Comparison of ENCODE assay signal across 8 mouse cellular contexts in the genomic region with DNA sequence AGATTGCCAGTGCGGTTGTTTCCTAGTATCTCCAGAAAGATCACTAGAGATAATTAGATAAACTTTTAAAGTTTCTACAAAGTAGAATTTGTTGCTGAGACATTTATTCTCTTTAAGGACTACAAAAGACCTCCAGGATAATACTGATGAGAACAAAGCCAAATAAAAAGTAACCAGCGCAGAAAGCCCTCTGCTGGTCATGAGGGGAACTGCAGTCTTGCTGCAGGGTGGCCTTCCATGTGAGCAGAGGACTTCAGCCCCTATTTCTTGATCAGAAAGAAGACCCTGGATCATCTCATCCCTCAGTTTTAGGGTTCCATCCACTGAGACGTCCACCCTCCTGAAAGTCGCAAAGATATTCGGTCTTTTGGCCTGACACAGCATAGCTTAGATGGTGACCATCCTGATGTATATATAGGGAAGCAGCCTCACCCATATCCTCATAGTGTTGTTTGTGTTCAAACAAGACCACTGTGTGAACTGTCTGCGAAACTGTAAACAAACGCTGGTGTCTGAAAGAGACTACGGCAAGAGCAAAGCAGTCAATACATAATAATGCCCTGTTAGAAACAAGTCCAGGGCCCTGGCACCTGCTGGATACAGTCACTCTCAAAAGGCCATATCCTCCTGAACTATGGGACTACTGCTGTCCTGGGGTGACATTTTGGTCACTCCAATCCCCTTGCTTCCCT.
DNase-seq lines count a peak whose midpoint lies in the region; ATAC-seq and TF ChIP-seq lines count a peak whose summit lies in the region.

No protein-coding gene starts in this region.

- TF ChIP-seq CTCF in C2C12 (IDR thresholded peaks at IDR 0.05; ENCODE audit: control insufficient read depth, insufficient read depth, insufficient read length) = peak; percentile 21

- H3ac ChIP-seq in C2C12 (ENCODE audit: control insufficient read depth, insufficient read length, low read depth) = no peak overlapping the region

- 50% methylated on average over 8 of the region's 8 CpGs for WGBS in heart, embryonic 11.5 days (ENCODE audit: insufficient replicate concordance)
- WGBS in forebrain, embryonic 12.5 days = 53% methylated on average over 8 of the region's 8 CpGs
- WGBS in neural tube, embryonic 11.5 days = 53% methylated on average over 8 of the region's 8 CpGs

- no peak overlapping the region for H3K9ac ChIP-seq in heart, embryonic 11.5 days (ENCODE audit: low read depth, low read length)
- H3K9ac ChIP-seq in forebrain, embryonic 12.5 days = no peak overlapping the region
- no peak overlapping the region for H3K9ac ChIP-seq in neural tube, embryonic 11.5 days (ENCODE audit: low read length)

- H3K4me1 ChIP-seq in heart, embryonic 11.5 days (ENCODE audit: control insufficient read depth, insufficient read depth, low read length) = 0 out of 2 replicates have a peak, but pooled peaks cover 3% of the 10 kb centered on the region
- peaks cover 13% of the 10 kb centered on the region; the same call in 1 of the 2 replicates for H3K4me1 ChIP-seq in forebrain, embryonic 12.5 days
- H3K4me1 ChIP-seq in neural tube, embryonic 11.5 days (ENCODE audit: control insufficient read depth, insufficient read depth, low read length) = no peaks in the 10 kb centered on the region

- no peaks in the 10 kb centered on the region for H3K36me3 ChIP-seq in heart, embryonic 11.5 days (ENCODE audit: control insufficient read depth, insufficient read depth, low read length)
- no peaks in the 10 kb centered on the region for H3K36me3 ChIP-seq in C2C12 (ENCODE audit: control insufficient read depth, insufficient read depth)
- H3K36me3 ChIP-seq in forebrain, embryonic 12.5 days (replicated peaks) = no peaks in the 10 kb centered on the region
- H3K36me3 ChIP-seq in neural tube, embryonic 11.5 days (ENCODE audit: control insufficient read depth, insufficient read depth, low read length) = no peaks in the 10 kb centered on the region

- ATAC-seq in heart, embryonic 11.5 days (replicated peaks; ENCODE audit: insufficient number of reproducible peaks, low FRiP score, low TSS enrichment) = no peak
- no peak for ATAC-seq in forebrain, embryonic 12.5 days (ENCODE audit: low FRiP score)
- no peak for ATAC-seq in neural tube, embryonic 11.5 days (ENCODE audit: insufficient read depth, low FRiP score, low TSS enrichment)

- peak; percentile 36 for DNase-seq in heart, adult 8-10 months (ENCODE audit: low spot score)
- DNase-seq in brain, adult 2 months (ENCODE audit: low read depth, low spot score) = peak; percentile 72
- DNase-seq in layer of hippocampus, postnatal 10 days (ENCODE audit: low spot score in 2 of 2) = peak; percentile 72 to 74
- peak; percentile 56 for DNase-seq in neural tube, embryonic 11.5 days (ENCODE audit: low spot score)
- no peak for DNase-seq in T-cell, adult 2 months (ENCODE audit: low spot score)

- H3K27me3 ChIP-seq in heart, embryonic 11.5 days (ENCODE audit: control insufficient read depth, insufficient read depth, low read length) = peaks cover 21% of the 10 kb centered on the region
- peaks cover 3% of the 10 kb centered on the region for H3K27me3 ChIP-seq in C2C12 (ENCODE audit: control insufficient read depth, insufficient read depth, insufficient read length)
- peaks cover 32% of the 10 kb centered on the region for H3K27me3 ChIP-seq in forebrain, embryonic 12.5 days
- peaks cover 7% of the 10 kb centered on the region; the same call in 1 of the 2 replicates for H3K27me3 ChIP-seq in neural tube, embryonic 11.5 days (ENCODE audit: control insufficient read depth, insufficient read depth, low read length)

- no peak overlapping the region for H3K27ac ChIP-seq in heart, embryonic 11.5 days (ENCODE audit: low read depth, low read length)
- H3K27ac ChIP-seq in forebrain, embryonic 12.5 days = no peak overlapping the region
- H3K27ac ChIP-seq in neural tube, embryonic 11.5 days (ENCODE audit: low read depth, low read length) = no peak overlapping the region

- no peak overlapping the region for H3K4me3 ChIP-seq in heart, embryonic 11.5 days (ENCODE audit: low read depth, low read length)
- H3K4me3 ChIP-seq in C2C12 (ENCODE audit: insufficient read depth, poor library complexity, severe bottlenecking) = no peak overlapping the region
- no peak overlapping the region for H3K4me3 ChIP-seq in forebrain, embryonic 12.5 days (replicated peaks)
- no peak overlapping the region for H3K4me3 ChIP-seq in neural tube, embryonic 11.5 days (ENCODE audit: low read depth, low read length)

- no peaks in the 10 kb centered on the region for H3K79me3 ChIP-seq in C2C12 (ENCODE audit: low read depth)

- H3K4me2 ChIP-seq in heart, embryonic 11.5 days = no peak overlapping the region
- H3K4me2 ChIP-seq in forebrain, embryonic 12.5 days = peak overlapping the region; percentile 10; the same call in 1 of the 2 replicates
- no peak overlapping the region for H3K4me2 ChIP-seq in neural tube, embryonic 11.5 days (ENCODE audit: low read depth)

- no peaks in the 10 kb centered on the region for H3K9me3 ChIP-seq in heart, embryonic 11.5 days (replicated peaks; ENCODE audit: control insufficient read depth, low read length)
- no peaks in the 10 kb centered on the region for H3K9me3 ChIP-seq in forebrain, embryonic 12.5 days
- H3K9me3 ChIP-seq in neural tube, embryonic 11.5 days (ENCODE audit: control insufficient read depth, low read length) = no peaks in the 10 kb centered on the region

- no peaks in the 10 kb centered on the region for H3K79me2 ChIP-seq in C2C12 (ENCODE audit: control insufficient read depth, insufficient read depth)

TF ChIP-seq in C2C12, 6 proteins besides CTCF, POLR2A, EP300 and RAD21:
- TF ChIP-seq MAX (IDR thresholded peaks at IDR 0.05) (no peak), USF1 (IDR thresholded peaks at IDR 0.05; ENCODE audit: low read depth) (no peak), CEBPB (IDR thresholded peaks at IDR 0.05; ENCODE audit: low read depth) (no peak), MYOG (IDR thresholded peaks at IDR 0.05; ENCODE audit: control insufficient read depth, extremely low read depth, insufficient read length) (no peak), FOSL1 (IDR thresholded peaks at IDR 0.05; ENCODE audit: insufficient read depth, low read length, poor library complexity, severe bottlenecking) (no peak)
